Mouse (Mus musculus) embryonic facial prominence, embryonic 11.5 days (tissue): ENCODE measurements around the gene Tstd2. TPM values are rescaled to one million over a fixed set of nuclear protein-coding genes. Genes with fewer than 3 reads are reported as not detected.

Source experiments
- ATAC-seq: fragments of 200-750 bp; cut with Nextera tagmentation; replicated peaks from 2 replicates; pipeline ENCODE4 v1.8.0; 2017; ENCODE audit warnings: low read depth; ENCODE audit not compliant: insufficient number of reproducible peaks, low FRiP score, low TSS enrichment
- DNase-seq: peaks from one replicate; pipeline ENCODE4 v3.0.0-alpha.2; 2015; ENCODE audit warnings: low spot score
- H3K27ac ChIP-seq: fragments of 300-500 bp; sonication (generic); replicated peaks from 2 replicates; pipeline ENCODE4 v1.5.1; 2014; ENCODE audit warnings: mild to moderate bottlenecking, low read depth, low read length, control low read depth
- H3K27me3 ChIP-seq: fragments of 300-500 bp; sonication (generic); 2 replicates; pipeline ENCODE4 v1.6.1; 2014; ENCODE audit warnings: mild to moderate bottlenecking, low read length, moderate library complexity, mixed read lengths; ENCODE audit not compliant: control insufficient read depth, insufficient read depth
- H3K36me3 ChIP-seq: fragments of 300-500 bp; sonication (generic); replicated peaks from 2 replicates; pipeline ENCODE4 v1.6.1; 2014; ENCODE audit warnings: low read depth, mild to moderate bottlenecking, low read length, moderate library complexity, mixed read lengths; ENCODE audit not compliant: control insufficient read depth, insufficient read depth
- H3K4me1 ChIP-seq: fragments of 300-500 bp; sonication (generic); 2 replicates; pipeline ENCODE4 v1.6.1; 2014; ENCODE audit warnings: low read length, mixed read lengths; ENCODE audit not compliant: control insufficient read depth, insufficient read depth
- H3K4me2 ChIP-seq: fragments of 300-500 bp; sonication (generic); 2 replicates; pipeline ENCODE4 v1.6.1; 2014; ENCODE audit warnings: low read depth, mild to moderate bottlenecking, control low read depth, low read length, moderate library complexity
- H3K4me3 ChIP-seq: fragments of 300-500 bp; sonication (generic); 2 replicates; pipeline ENCODE4 v1.5.1; 2014; ENCODE audit warnings: low read depth, low read length, control low read depth
- H3K9ac ChIP-seq: fragments of 300-500 bp; sonication (generic); replicated peaks from 2 replicates; pipeline ENCODE4 v1.6.1; 2014; ENCODE audit warnings: mild to moderate bottlenecking, control low read depth, low read length
- H3K9me3 ChIP-seq: fragments of 300-500 bp; sonication (generic); replicated peaks from 2 replicates; pipeline ENCODE4 v1.6.1; 2016; ENCODE audit warnings: mild to moderate bottlenecking, low read length, inconsistent platforms, mixed read lengths; ENCODE audit not compliant: control insufficient read depth
- WGBS: fragments of 180-500 bp; shearing (Covaris S2); extraction: QIAGEN DNeasy Blood & Tissue Kit; methylation state at CpG from one replicate; pipeline ENCODE4 v1.1.7; 2014; 5-methylcytosine and 5-hydroxymethylcytosine counted together
- polyA plus RNA-seq: library from polyadenylated mRNA; unstranded; fragments of >200 nt; fragmentation: Nextera tagmentation; extraction: Ambion mirVana; gene quantifications from 2 replicates; pipeline ENCODE4 v1.2.1, GENCODE M21; 2014

Tstd2 gene
- polyA plus RNA-seq = 36.6 and 36.7 TPM in 2 replicates

DNA sequence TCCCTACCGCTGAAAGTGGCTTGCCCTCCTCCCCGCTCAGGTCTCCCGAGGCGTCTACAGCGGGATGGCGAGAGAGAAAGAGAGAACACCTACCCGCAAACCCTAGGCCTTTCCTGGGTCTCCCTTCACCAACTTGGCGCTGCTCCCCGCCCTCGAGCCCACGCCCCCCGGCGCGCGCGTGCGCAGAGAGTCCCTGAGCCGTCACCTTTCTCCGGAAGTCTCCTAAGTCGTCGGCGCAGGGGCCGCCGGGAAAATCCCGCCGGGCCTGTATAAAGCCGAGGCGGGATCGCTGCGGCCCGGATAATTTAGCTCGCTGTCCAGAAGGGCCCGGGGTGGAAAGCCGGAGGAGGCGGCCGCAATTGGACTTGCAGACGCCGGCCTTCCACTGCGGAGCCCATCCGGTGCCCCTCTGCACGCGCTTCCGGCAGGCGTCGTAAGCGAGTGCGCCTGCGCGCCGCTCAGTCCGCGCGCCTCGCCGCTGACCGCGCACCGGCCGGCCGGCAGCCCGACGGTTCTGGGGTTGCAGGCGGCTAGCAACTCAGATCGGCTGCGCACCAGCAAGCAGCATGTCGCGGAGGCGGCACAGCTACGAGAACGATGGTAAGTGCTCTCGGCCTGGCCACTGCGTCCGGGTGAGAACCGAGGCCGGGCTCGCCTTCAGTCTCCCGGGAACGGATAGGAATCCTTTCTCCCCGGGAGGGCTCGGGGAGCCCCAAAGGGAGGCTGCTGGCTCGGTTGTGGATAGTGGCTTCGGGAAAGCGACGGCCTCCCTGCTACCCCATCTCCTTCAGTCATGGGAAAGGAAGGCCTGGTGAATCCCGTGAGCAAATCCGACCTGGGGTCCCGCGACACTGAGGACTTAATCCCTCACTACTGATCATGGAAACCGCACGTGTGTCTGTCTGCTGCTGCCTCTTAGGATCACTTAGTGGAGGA is at the start of gene Tstd2, which contains the start of gene Ncbp1:
TSS of gene Tstd2 (minus strand) at position 408 of the 936 bp plus-strand sequence.
TSS of gene Ncbp1 (plus strand) at position 327 of the 936 bp plus-strand sequence.
- peak within 1 kb of the TSS; percentile 92 for H3K9ac ChIP-seq
- 0 out of 2 replicates have a peak, but pooled peaks cover 4% of the 10 kb centered on the region for H3K4me1 ChIP-seq
- DNase-seq (peak; percentile 94), ATAC-seq (peak; percentile 82)
- H3K36me3 ChIP-seq = no peaks in the 10 kb centered on the region; the same call in 1 of the 2 replicates
- no peaks in the 10 kb centered on the region for H3K9me3 ChIP-seq
- peak within 1 kb of the TSS; percentile 72 for H3K4me2 ChIP-seq
- under 1% methylated on average over 82 of the region's 90 CpGs for WGBS
- H3K27me3 ChIP-seq = no peaks in the 10 kb centered on the region
- peak within 1 kb of the TSS; percentile 80 for H3K4me3 ChIP-seq
- H3K27ac ChIP-seq = peak within 1 kb of the TSS; percentile 97

DNA sequence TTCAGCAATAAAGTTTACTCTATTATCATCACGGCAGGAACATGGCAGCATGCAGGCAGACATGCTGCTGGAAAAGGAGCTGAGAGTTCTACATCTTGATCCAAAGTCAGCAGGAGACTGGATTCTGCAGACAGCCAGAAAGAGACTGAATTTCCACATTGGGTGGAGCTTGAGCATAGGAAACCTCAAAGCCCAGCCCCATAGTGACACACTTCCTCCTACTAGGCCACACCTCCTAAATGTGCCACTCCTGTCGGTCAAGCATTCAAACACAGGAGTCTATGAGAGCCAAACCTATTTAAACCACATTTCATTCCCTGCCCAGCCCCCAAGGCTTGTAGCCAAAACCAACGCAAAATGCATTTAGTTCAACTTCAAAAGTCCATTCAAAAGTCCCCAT is 48.0 kb upstream of the Tstd2 start:
- H3K9ac ChIP-seq = no peak overlapping the region
- no peaks in the 10 kb centered on the region for H3K27me3 ChIP-seq
- H3K4me1 ChIP-seq = no peaks in the 10 kb centered on the region
- no peak overlapping the region for H3K4me3 ChIP-seq
- ATAC-seq = no peak
- no peak overlapping the region for H3K4me2 ChIP-seq
- peaks cover 7% of the 10 kb centered on the region; the same call in 1 of the 2 replicates for H3K36me3 ChIP-seq
- H3K9me3 ChIP-seq = no peaks in the 10 kb centered on the region
- DNase-seq = no peak
- H3K27ac ChIP-seq = no peak overlapping the region
- 78% methylated on average over 3 of the region's 3 CpGs for WGBS

DNA sequence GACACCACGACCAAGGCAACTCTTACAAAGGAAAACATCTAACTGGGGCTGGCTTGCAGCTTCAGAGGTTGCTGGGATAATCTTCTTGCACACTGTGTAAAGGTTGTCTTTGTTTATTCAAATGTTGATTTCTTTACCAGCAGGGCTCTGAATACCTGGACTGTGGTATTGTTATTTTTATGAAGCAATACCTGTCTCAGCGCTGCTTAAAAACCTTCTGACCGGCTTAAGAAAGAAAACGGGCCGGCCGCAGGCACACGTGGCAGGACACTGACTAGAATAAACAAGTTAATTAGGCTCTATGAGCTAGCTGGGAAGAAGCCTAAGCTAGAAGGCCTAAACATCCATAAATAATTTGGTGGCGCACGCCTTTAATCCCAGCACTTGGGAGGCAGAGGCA is 47.4 kb upstream of the Tstd2 start:
- H3K4me3 ChIP-seq = no peak overlapping the region
- H3K4me2 ChIP-seq = no peak overlapping the region
- no peak overlapping the region for H3K9ac ChIP-seq
- H3K9me3 ChIP-seq = no peaks in the 10 kb centered on the region
- peaks cover 9% of the 10 kb centered on the region; the same call in 1 of the 2 replicates for H3K36me3 ChIP-seq
- H3K27me3 ChIP-seq = no peaks in the 10 kb centered on the region
- H3K27ac ChIP-seq = no peak overlapping the region
- no peak for DNase-seq
- no peak for ATAC-seq
- WGBS = 83% methylated on average over 9 of the region's 9 CpGs
- peaks cover 3% of the 10 kb centered on the region; the same call in 1 of the 2 replicates for H3K4me1 ChIP-seq

DNA sequence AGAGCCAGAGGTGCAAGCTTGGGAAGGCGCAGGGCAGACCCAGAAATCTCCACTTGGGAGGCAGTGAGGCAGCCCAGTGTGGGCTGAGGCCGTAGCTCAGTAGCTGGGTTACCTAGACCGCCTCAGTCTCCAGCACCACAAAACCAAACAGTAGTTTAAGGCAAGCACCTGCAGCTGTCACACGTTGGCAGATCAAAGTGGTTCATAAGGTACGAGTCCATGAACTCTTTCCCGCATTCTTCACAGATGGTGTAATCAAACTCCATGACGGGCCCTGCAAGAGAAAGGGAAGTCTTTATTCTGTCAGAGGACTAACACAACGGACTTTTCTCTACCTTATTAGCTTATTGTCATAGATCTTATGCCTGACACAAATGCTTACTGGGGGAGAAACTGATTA is 46.9 kb upstream of the Tstd2 start:
- peaks cover 3% of the 10 kb centered on the region; the same call in 1 of the 2 replicates for H3K4me1 ChIP-seq
- H3K9ac ChIP-seq = no peak overlapping the region
- peaks cover 9% of the 10 kb centered on the region; the same call in 1 of the 2 replicates for H3K36me3 ChIP-seq
- WGBS = 71% methylated on average over 8 of the region's 8 CpGs
- H3K27ac ChIP-seq = no peak overlapping the region
- H3K4me3 ChIP-seq = no peak overlapping the region
- no peak overlapping the region for H3K4me2 ChIP-seq
- H3K27me3 ChIP-seq = no peaks in the 10 kb centered on the region
- no peaks in the 10 kb centered on the region for H3K9me3 ChIP-seq
- DNase-seq = no peak
- no peak for ATAC-seq

DNA sequence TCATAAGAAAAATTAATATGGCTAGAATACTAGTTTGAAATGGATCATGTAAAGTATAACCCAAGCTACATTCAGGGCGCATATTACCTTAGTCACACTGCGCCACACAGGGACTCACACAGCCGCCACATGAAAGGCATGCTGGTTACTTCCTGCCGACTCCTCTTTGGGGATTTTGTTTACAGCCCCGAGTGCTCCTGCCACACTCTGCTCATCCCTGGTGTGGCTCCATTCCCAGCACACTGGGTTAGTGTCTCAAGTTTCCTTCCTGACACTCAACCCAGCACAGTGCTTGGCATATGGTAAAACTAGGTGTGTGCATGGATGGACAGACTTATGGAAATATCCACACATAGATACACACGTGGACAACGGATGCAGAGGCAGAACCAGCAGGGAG is 43.7 kb upstream of the Tstd2 start:
- no peaks in the 10 kb centered on the region for H3K27me3 ChIP-seq
- no peak overlapping the region for H3K4me3 ChIP-seq
- no peak for DNase-seq
- peaks cover 5% of the 10 kb centered on the region for H3K36me3 ChIP-seq
- WGBS = 85% methylated on average over 7 of the region's 7 CpGs
- H3K4me1 ChIP-seq = peaks cover 3% of the 10 kb centered on the region; the same call in 1 of the 2 replicates
- H3K4me2 ChIP-seq = no peak overlapping the region
- H3K9me3 ChIP-seq = no peaks in the 10 kb centered on the region
- no peak overlapping the region for H3K27ac ChIP-seq
- no peak for ATAC-seq
- no peak overlapping the region for H3K9ac ChIP-seq

DNA sequence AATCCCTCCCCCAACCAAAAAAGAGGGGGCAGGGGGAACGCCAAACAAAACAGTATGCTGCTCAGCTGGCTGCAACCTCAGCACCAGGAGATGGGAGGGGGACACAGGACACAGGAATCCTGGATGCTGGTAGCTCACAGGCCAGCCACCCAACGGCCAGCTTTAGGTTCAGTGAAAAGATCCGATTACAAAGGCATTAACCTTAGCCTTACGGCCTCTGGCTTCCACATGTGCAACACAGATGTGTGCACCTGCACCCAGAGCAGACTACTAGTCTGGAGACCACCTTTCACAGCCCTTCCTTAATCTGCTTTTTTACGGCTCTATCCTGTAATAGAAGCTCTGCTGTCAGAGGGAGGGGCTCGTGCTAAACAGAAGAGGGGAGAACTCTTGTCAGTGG is 42.7 kb upstream of the Tstd2 start:
- Histone ChIP-seq H3K27ac (no peak overlapping the region), H3K36me3 (peaks cover 5% of the 10 kb centered on the region), H3K4me1 (peaks cover 3% of the 10 kb centered on the region; the same call in 1 of the 2 replicates), H3K27me3 (no peaks in the 10 kb centered on the region), H3K9me3 (no peaks in the 10 kb centered on the region), H3K9ac (no peak overlapping the region), H3K4me2 (no peak overlapping the region), H3K4me3 (no peak overlapping the region)
- WGBS = 36% methylated on average over 6 of the region's 6 CpGs
- DNase-seq (peak; percentile 58), ATAC-seq (peak; percentile 51; the same call in 1 of the 2 replicates)

DNA sequence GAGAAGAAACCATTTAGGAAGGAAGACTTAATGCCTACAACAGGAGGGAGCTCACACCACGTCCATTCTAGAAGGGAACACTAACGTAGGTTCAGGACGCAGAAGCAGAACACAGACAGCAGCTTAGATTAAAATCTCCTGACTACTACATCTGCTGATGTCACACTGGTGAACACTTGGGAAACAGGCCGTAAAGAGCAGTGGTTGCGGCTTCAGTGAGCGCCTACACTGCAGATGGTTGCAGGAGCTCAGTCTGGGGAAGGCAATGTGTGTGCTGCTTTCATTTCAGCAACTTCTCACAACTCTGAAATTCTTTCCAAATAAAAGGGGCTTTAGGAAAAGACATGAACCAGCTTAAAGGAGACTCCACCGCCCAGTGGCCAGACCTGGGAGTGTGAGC is 39.0 kb upstream of the Tstd2 start:
- WGBS = 85% methylated on average over 7 of the region's 7 CpGs
- Histone ChIP-seq H3K4me1 (peaks cover 3% of the 10 kb centered on the region; the same call in 1 of the 2 replicates), H3K9me3 (no peaks in the 10 kb centered on the region), H3K27ac (no peak overlapping the region), H3K36me3 (peaks cover 12% of the 10 kb centered on the region), H3K9ac (no peak overlapping the region), H3K27me3 (no peaks in the 10 kb centered on the region), H3K4me3 (no peak overlapping the region), H3K4me2 (no peak overlapping the region)
- ATAC-seq = no peak
- DNase-seq = no peak

DNA sequence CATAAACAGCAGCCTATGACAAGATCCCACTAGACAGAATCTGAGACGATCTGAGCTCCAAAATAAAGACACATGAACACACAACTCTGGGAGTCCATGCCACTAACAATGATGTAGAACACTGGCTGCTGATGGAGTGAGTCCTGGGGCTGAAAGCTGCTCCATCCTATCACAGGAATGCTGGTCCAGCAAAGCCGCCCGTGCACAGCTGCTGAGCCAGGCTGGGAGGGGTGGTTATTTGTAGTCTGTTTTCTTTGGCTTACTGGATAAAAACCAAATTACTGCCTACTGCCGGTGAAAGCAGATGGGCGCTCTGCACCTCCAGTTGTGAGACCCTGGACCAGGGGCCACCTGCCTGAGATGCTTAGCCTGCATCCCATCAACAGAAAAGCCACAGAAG is 38.5 kb upstream of the Tstd2 start:
- Histone ChIP-seq H3K9me3 (no peaks in the 10 kb centered on the region), H3K4me3 (no peak overlapping the region), H3K27ac (no peak overlapping the region), H3K9ac (no peak overlapping the region), H3K4me1 (peaks cover 3% of the 10 kb centered on the region; the same call in 1 of the 2 replicates), H3K36me3 (peaks cover 12% of the 10 kb centered on the region), H3K27me3 (no peaks in the 10 kb centered on the region), H3K4me2 (no peak overlapping the region)
- no peak for ATAC-seq
- DNase-seq = no peak
- 83% methylated on average over 5 of the region's 5 CpGs for WGBS
